Mouse (Mus musculus) heart, embryonic 16.5 days (tissue): ENCODE data around the gene Dennd5b. TPM values are rescaled to one million over a fixed set of nuclear protein-coding genes. Genes with fewer than 3 reads are reported as not detected.
A peak's percentile ranks its signal among the peaks of the same experiment; 100 is the strongest.

ENCODE experiments used
- ATAC-seq: fragments of 200-750 bp; cut with Nextera tagmentation; replicated peaks from 2 replicates; pipeline ENCODE4 v1.8.0; 2017; ENCODE audit warnings: moderate number of reproducible peaks; ENCODE audit not compliant: insufficient read depth, low FRiP score; ENCODE audit errors: extremely low read depth
- H3K27ac ChIP-seq: fragments of 300-500 bp; sonication (generic); 2 replicates; pipeline ENCODE4 v1.5.1; 2014; ENCODE audit warnings: mild to moderate bottlenecking, low read length, control low read depth, moderate library complexity
- H3K27me3 ChIP-seq: fragments of 300-500 bp; sonication (generic); 2 replicates; pipeline ENCODE4 v1.6.1; 2014; ENCODE audit warnings: low read length, mixed read lengths; ENCODE audit not compliant: control insufficient read depth, insufficient read depth
- H3K36me3 ChIP-seq: fragments of 300-500 bp; sonication (generic); 2 replicates; pipeline ENCODE4 v1.6.1; 2014; ENCODE audit not compliant: control insufficient read depth, insufficient read depth
- H3K4me1 ChIP-seq: fragments of 300-500 bp; sonication (generic); 2 replicates; pipeline ENCODE4 v1.6.1; 2014; ENCODE audit warnings: low read length, mixed read lengths; ENCODE audit not compliant: control insufficient read depth, insufficient read depth
- H3K4me2 ChIP-seq: fragments of 300-500 bp; sonication (generic); 2 replicates; pipeline ENCODE4 v1.6.1; 2014; ENCODE audit warnings: low read depth, mild to moderate bottlenecking, control low read depth, low read length
- H3K4me3 ChIP-seq: fragments of 300-500 bp; sonication (generic); 2 replicates; pipeline ENCODE4 v1.5.1; 2014; ENCODE audit warnings: mild to moderate bottlenecking, control low read depth, low read length
- H3K9ac ChIP-seq: fragments of 300-500 bp; sonication (generic); 2 replicates; pipeline ENCODE4 v1.6.1; 2014; ENCODE audit warnings: low read length, control low read depth
- H3K9me3 ChIP-seq: fragments of 300-500 bp; sonication (generic); replicated peaks from 2 replicates; pipeline ENCODE4 v1.6.1; 2016; ENCODE audit warnings: low read length; ENCODE audit not compliant: control insufficient read depth
- WGBS: fragments of 180-500 bp; shearing (Covaris S2); extraction: QIAGEN DNeasy Blood & Tissue Kit; methylation state at CpG from one replicate; pipeline ENCODE4 v1.1.7; 2014; 5-methylcytosine and 5-hydroxymethylcytosine counted together
- polyA plus RNA-seq: library from polyadenylated mRNA; unstranded; fragments of >200 nt; fragmentation: Nextera tagmentation; extraction: Ambion mirVana; gene quantifications from 2 replicates; pipeline ENCODE4 v1.2.1, GENCODE M21; 2015

The Dennd5b gene
- polyA plus RNA-seq, 1 experiment from 2014 or later = 5.0 TPM

- H3K9ac ChIP-seq = no peak overlapping the region
- WGBS = 41% methylated on average over 2 of the region's 2 CpGs
- H3K4me3 ChIP-seq = no peak overlapping the region
- no peak overlapping the region for H3K27ac ChIP-seq
- ATAC-seq = no peak
- peaks cover 11% of the 10 kb centered on the region for H3K4me1 ChIP-seq
- H3K27me3 ChIP-seq = no peaks in the 10 kb centered on the region
- H3K36me3 ChIP-seq = no peaks in the 10 kb centered on the region
- H3K9me3 ChIP-seq = 0 out of 2 replicates have a peak, but pooled peaks cover 4% of the 10 kb centered on the region
- no peak overlapping the region for H3K4me2 ChIP-seq
Observed at GRCm38 (mm10) chr6:148972891-148973290, 128.6 kb downstream of the Dennd5b start.

- Histone ChIP-seq H3K27ac (no peak overlapping the region), H3K4me3 (no peak overlapping the region), H3K27me3 (no peaks in the 10 kb centered on the region), H3K4me1 (peaks cover 11% of the 10 kb centered on the region), H3K9me3 (no peaks in the 10 kb centered on the region), H3K36me3 (no peaks in the 10 kb centered on the region), H3K4me2 (peak overlapping the region; percentile 48), H3K9ac (no peak overlapping the region)
- WGBS = 24% methylated on average over 9 of the region's 9 CpGs
- ATAC-seq = no peak
Observed at GRCm38 (mm10) chr6:148972059-148972848, 129.2 kb downstream of the Dennd5b start.

GRCm38 (mm10) chr6:148971385-148971940 is 130.0 kb downstream of the Dennd5b start:
- Histone ChIP-seq H3K4me3 (no peak overlapping the region), H3K4me1 (peaks cover 11% of the 10 kb centered on the region), H3K27ac (no peak overlapping the region), H3K4me2 (peak overlapping the region; percentile 48), H3K36me3 (no peaks in the 10 kb centered on the region), H3K9ac (no peak overlapping the region), H3K9me3 (no peaks in the 10 kb centered on the region), H3K27me3 (no peaks in the 10 kb centered on the region)
- 34% methylated on average over 9 of the region's 9 CpGs for WGBS
- no peak for ATAC-seq

- no peak for ATAC-seq
- Histone ChIP-seq H3K27ac (no peak overlapping the region), H3K9ac (no peak overlapping the region), H3K27me3 (no peaks in the 10 kb centered on the region), H3K4me2 (no peak overlapping the region), H3K36me3 (no peaks in the 10 kb centered on the region), H3K9me3 (no peaks in the 10 kb centered on the region), H3K4me3 (no peak overlapping the region), H3K4me1 (no peaks in the 10 kb centered on the region)
- WGBS = 20% methylated on average over 1 of the region's 1 CpGs
Observed at GRCm38 (mm10) chr6:148961285-148961684, 140.2 kb downstream of the Dennd5b start.

GRCm38 (mm10) chr6:148959540-148960238 is 141.8 kb downstream of the Dennd5b start:
- H3K27ac ChIP-seq = no peak overlapping the region
- no peaks in the 10 kb centered on the region for H3K4me1 ChIP-seq
- ATAC-seq = no peak
- H3K9ac ChIP-seq = no peak overlapping the region
- no peak overlapping the region for H3K4me2 ChIP-seq
- H3K9me3 ChIP-seq = no peaks in the 10 kb centered on the region
- WGBS = 53% methylated on average over 4 of the region's 4 CpGs
- H3K27me3 ChIP-seq = no peaks in the 10 kb centered on the region
- H3K36me3 ChIP-seq = no peaks in the 10 kb centered on the region
- no peak overlapping the region for H3K4me3 ChIP-seq

GRCm38 (mm10) chr6:148958712-148959111 is 142.8 kb downstream of the Dennd5b start:
- no peaks in the 10 kb centered on the region for H3K9me3 ChIP-seq
- no peak overlapping the region for H3K9ac ChIP-seq
- H3K27ac ChIP-seq = no peak overlapping the region
- no peak for ATAC-seq
- no peaks in the 10 kb centered on the region for H3K27me3 ChIP-seq
- no peak overlapping the region for H3K4me2 ChIP-seq
- WGBS = 94% methylated on average over 1 of the region's 1 CpGs
- H3K36me3 ChIP-seq = no peaks in the 10 kb centered on the region
- H3K4me3 ChIP-seq = no peak overlapping the region
- H3K4me1 ChIP-seq = no peaks in the 10 kb centered on the region

GRCm38 (mm10) chr6:148957046-148957445 is 144.4 kb downstream of the Dennd5b start:
- H3K27ac ChIP-seq = no peak overlapping the region
- ATAC-seq = no peak
- no peak overlapping the region for H3K4me3 ChIP-seq
- no peaks in the 10 kb centered on the region for H3K9me3 ChIP-seq
- no peak overlapping the region for H3K4me2 ChIP-seq
- H3K36me3 ChIP-seq = no peaks in the 10 kb centered on the region
- WGBS = 84% methylated on average over 3 of the region's 3 CpGs
- no peaks in the 10 kb centered on the region for H3K4me1 ChIP-seq
- no peaks in the 10 kb centered on the region for H3K27me3 ChIP-seq
- H3K9ac ChIP-seq = no peak overlapping the region

GRCm38 (mm10) chr6:148955641-148956420 is 145.6 kb downstream of the Dennd5b start:
- Histone ChIP-seq H3K4me1 (no peaks in the 10 kb centered on the region), H3K9ac (no peak overlapping the region), H3K36me3 (no peaks in the 10 kb centered on the region), H3K4me3 (no peak overlapping the region), H3K27me3 (no peaks in the 10 kb centered on the region), H3K4me2 (no peak overlapping the region), H3K9me3 (no peaks in the 10 kb centered on the region), H3K27ac (no peak overlapping the region)
- no peak for ATAC-seq
